Mouse (Mus musculus): ENCODE measurements around the gene Spock2.

GRCm38 (mm10) chr10:60077226-60077625 is 28.8 kb upstream of the Spock2 start:
- no peak for TF ChIP-seq CTCF (IDR thresholded peaks at IDR 0.05 in 2 of 3, conservative IDR thresholded peaks at IDR 0.05 in 1 of 3; ENCODE audit: control insufficient read depth in 1 of 3, insufficient read depth in 1 of 3, low read depth in 2 of 3, low read length in 3 of 3, poor library complexity in 1 of 3, severe bottlenecking in 1 of 3)
- no peak for TF ChIP-seq ZC3H11A (IDR thresholded peaks at IDR 0.05; ENCODE audit: low read depth, low read length)
- TF ChIP-seq E2F4 (IDR thresholded peaks at IDR 0.05; ENCODE audit: borderline replicate concordance, low read depth, low read length), result no peak
- no peak for TF ChIP-seq POLR2A (IDR thresholded peaks at IDR 0.05; ENCODE audit: control insufficient read depth in 1 of 2, insufficient read depth in 1 of 2, low read depth in 1 of 2, low read length in 2 of 2, poor library complexity in 1 of 2)
- no peak for TF ChIP-seq MAZ (IDR thresholded peaks at IDR 0.05; ENCODE audit: low read depth, low read length)
